Mouse (Mus musculus) forebrain, embryonic 11.5 days (tissue): ENCODE results near the gene Tomm20. TPM values are rescaled to one million over a fixed set of nuclear protein-coding genes. Genes with fewer than 3 reads are reported as not detected.

Experiments used
- ATAC-seq: fragments of 200-750 bp; cut with Nextera tagmentation; replicated peaks from 2 replicates; pipeline ENCODE4 v1.8.0; 2017; ENCODE audit warnings: moderate TSS enrichment; ENCODE audit not compliant: low FRiP score
- DNase-seq: peaks from one replicate; pipeline ENCODE4 v3.0.0-alpha.2; 2017; ENCODE audit warnings: low spot score
- H3K27ac ChIP-seq: fragments of 300-500 bp; sonication (generic); 2 replicates; pipeline ENCODE4 v1.5.1; 2014; ENCODE audit warnings: low read depth, low read length
- H3K27me3 ChIP-seq: fragments of 300-500 bp; sonication (generic); 2 replicates; pipeline ENCODE4 v1.6.1; 2014; ENCODE audit warnings: mild to moderate bottlenecking, low read length, mixed read lengths; ENCODE audit not compliant: control insufficient read depth, insufficient read depth
- H3K36me3 ChIP-seq: fragments of 300-500 bp; sonication (generic); 2 replicates; pipeline ENCODE4 v1.6.1; 2014; ENCODE audit warnings: mild to moderate bottlenecking, low read length, moderate library complexity, mixed read lengths; ENCODE audit not compliant: control insufficient read depth, insufficient read depth
- H3K4me1 ChIP-seq: fragments of 300-500 bp; sonication (generic); replicated peaks from 2 replicates; pipeline ENCODE4 v1.6.1; 2014; ENCODE audit warnings: low read length, mixed read lengths; ENCODE audit not compliant: control insufficient read depth, insufficient read depth
- H3K4me2 ChIP-seq: fragments of 300-500 bp; sonication (generic); 2 replicates; pipeline ENCODE4 v1.6.1; 2014; ENCODE audit warnings: low read depth, mild to moderate bottlenecking, low read length, moderate library complexity, mixed read lengths; ENCODE audit not compliant: severe bottlenecking
- H3K4me3 ChIP-seq: fragments of 300-500 bp; sonication (generic); 2 replicates; pipeline ENCODE4 v1.5.1; 2014; ENCODE audit warnings: low read depth, low read length
- H3K9ac ChIP-seq: fragments of 300-500 bp; sonication (generic); 2 replicates; pipeline ENCODE4 v1.6.1; 2014; ENCODE audit warnings: low read length
- H3K9me3 ChIP-seq: fragments of 300-500 bp; sonication (generic); 2 replicates; pipeline ENCODE4 v1.6.1; 2016; ENCODE audit warnings: low read length, mixed read lengths; ENCODE audit not compliant: control insufficient read depth
- WGBS: fragments of 180-500 bp; shearing (Covaris S2); extraction: QIAGEN DNeasy Blood & Tissue Kit; methylation state at CpG from one replicate; pipeline ENCODE4 v1.1.7; 2014; 5-methylcytosine and 5-hydroxymethylcytosine counted together
- polyA plus RNA-seq: library from polyadenylated mRNA; unstranded; fragments of >200 nt; fragmentation: Nextera tagmentation; extraction: Ambion mirVana; gene quantifications from 2 replicates; pipeline ENCODE4 v1.2.1, GENCODE M21; 2014

Tomm20 gene
- polyA plus RNA-seq, 1 experiment from 2014 or later, result 219 TPM

DNA sequence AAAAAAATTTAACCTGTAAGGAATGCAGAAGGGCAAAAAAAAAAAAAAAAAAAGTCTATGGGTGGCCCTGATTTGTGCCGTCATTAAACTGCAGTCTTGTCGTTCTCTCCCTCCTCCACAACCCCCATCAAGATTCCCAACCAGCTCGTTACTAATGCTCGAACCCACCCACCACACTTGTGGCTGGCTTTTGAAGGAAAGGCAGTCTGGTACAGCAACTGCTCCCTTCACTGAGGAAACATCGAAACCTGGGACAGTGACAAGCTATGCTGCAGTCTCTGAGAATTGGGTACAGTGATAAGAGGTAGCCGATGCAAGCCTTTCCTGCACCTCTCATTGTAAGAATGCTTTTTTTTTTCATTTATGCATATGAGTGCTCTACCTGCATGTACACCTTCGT lies 800 bp upstream of the Tomm20 start:
- Histone ChIP-seq H3K4me1 (peaks cover 6% of the 10 kb centered on the region), H3K9ac (no peak overlapping the region), H3K27ac (no peak overlapping the region), H3K4me3 (no peak overlapping the region), H3K36me3 (peaks cover 2% of the 10 kb centered on the region; the same call in 1 of the 2 replicates), H3K9me3 (no peaks in the 10 kb centered on the region), H3K4me2 (no peak overlapping the region), H3K27me3 (no peaks in the 10 kb centered on the region)
- WGBS, result 78% methylated on average over 7 of the region's 7 CpGs
- ATAC-seq (no peak), DNase-seq (peak; percentile 47)

DNA sequence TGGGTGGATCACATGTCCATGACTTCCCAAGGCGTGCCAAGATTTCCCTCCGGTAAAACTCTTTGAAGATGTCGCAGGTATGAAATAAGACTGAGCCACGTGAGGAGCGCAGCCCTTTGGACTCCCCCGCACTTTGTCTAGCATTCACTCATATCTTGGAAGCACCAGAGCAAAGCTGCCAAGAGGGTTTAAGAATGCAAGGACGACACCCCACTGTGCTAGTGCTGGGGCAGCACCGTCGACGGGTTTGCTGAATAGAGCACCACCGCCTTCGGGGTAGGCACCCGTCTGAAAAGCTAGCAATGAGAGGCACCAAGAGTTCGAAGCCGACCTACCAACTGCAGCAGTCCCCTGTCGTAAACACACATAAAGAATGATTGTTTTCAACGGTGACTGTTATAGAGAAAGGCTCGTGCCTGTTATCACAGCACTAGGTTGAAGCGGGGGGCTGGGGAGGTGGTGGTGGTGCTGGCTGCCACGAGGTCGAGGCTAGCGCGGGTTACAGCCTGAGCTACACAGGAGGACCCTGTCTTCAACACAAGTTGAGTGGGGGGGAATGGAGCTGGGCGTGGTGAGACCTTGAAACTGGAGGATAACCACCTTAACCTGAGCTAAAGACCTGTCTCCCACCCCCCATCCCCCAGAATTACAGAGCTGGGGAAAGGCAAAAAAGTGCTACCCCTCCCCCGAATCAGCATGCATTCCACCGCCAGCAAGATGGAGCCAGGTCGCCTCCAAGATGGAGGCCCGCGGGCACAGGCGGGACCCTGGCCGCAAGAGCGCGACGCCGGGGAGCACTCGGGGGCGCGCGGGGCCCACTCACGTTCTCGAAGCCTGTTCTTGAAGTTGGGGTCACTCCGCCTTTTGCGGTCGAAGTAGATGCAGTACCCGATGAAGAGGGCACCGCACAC lies 608 bp downstream of the Tomm20 start:
- Histone ChIP-seq H3K4me2 (peak overlapping the region; percentile 70), H3K4me3 (peak overlapping the region; percentile 51), H3K27me3 (no peaks in the 10 kb centered on the region), H3K4me1 (peaks cover 6% of the 10 kb centered on the region), H3K9ac (peak overlapping the region; percentile 65), H3K27ac (peak overlapping the region; percentile 52; the same call in 1 of the 2 replicates), H3K36me3 (peaks cover 2% of the 10 kb centered on the region; the same call in 1 of the 2 replicates), H3K9me3 (no peaks in the 10 kb centered on the region)
- DNase-seq (peak; percentile 84), ATAC-seq (peak; percentile 78)
- WGBS, result under 1% methylated on average over 44 of the region's 46 CpGs

DNA sequence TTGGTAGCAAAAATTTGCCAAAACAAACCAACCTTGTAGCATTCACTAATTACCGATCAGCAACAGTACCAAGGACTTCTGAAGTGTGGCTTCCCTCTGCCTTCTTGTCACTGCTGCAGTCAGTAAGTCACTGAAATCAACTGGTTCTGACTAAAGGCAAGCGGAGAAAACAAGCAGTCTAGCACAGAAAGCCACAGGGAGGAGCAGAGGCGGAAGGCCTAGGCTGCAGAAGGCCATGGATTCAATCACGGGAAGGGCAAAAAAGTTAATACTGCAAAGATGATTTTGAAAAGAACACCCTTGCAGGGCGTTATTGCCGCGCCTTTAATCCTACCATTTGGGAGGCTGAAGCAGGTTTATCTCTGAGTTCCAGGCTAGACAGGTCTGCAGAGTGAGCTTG lies 2.1 kb downstream of the Tomm20 start:
- Histone ChIP-seq H3K9ac (no peak overlapping the region), H3K4me3 (no peak overlapping the region), H3K27me3 (no peaks in the 10 kb centered on the region), H3K36me3 (peaks cover 2% of the 10 kb centered on the region; the same call in 1 of the 2 replicates), H3K4me1 (peaks cover 6% of the 10 kb centered on the region), H3K9me3 (no peaks in the 10 kb centered on the region), H3K27ac (no peak overlapping the region), H3K4me2 (peak overlapping the region; percentile 70; the same call in 1 of the 2 replicates)
- WGBS, result 91% methylated on average over 7 of the region's 7 CpGs
- DNase-seq (peak; percentile 46), ATAC-seq (no peak)

DNA sequence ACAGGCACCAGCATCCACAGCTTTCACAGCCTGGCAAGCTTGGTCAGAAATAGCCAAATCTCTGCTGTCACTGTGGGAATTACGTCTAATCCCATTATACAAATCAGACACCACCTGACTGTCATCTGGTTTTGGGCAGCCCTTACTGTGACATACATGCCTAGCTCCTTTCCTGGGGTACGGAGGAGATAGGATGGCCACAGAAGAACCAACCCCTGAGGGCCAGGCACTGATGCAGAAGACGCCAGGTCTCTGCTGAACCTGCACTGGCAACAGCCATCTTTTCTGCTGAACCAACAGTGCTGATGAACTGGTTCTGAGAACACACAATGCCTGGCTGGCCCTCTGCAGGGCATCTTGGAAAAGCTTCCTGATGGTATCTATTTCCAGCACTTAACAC lies 8.3 kb downstream of the Tomm20 start:
- H3K27me3 ChIP-seq, result no peaks in the 10 kb centered on the region
- H3K4me1 ChIP-seq, result no peaks in the 10 kb centered on the region
- peaks cover 14% of the 10 kb centered on the region; the same call in 1 of the 2 replicates for H3K36me3 ChIP-seq
- DNase-seq (no peak), ATAC-seq (no peak)
- no peak overlapping the region for H3K4me3 ChIP-seq
- no peak overlapping the region for H3K4me2 ChIP-seq
- 89% methylated on average over 3 of the region's 3 CpGs for WGBS
- no peak overlapping the region for H3K9ac ChIP-seq
- H3K9me3 ChIP-seq, result no peaks in the 10 kb centered on the region
- no peak overlapping the region for H3K27ac ChIP-seq

DNA sequence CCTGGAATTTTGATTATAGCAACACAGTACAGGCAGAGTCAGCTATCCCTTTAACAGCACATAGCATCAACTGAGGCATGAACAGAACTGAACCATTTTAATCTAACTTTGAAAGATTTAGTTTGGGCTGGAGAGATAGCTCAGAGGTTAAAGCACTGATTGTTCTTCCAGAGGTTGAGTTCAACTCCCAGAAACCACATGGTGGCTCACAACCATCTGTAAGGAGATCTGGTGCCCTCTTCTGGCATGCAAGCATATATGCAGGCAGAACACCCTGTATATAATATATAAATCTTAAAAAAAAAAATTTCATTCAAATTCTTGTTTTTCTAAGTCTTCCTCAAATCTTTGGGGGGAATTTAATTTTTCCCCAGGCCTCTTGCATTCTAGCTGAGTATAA lies 9.7 kb downstream of the Tomm20 start:
- DNase-seq (peak; percentile 8), ATAC-seq (no peak)
- Histone ChIP-seq H3K9ac (no peak overlapping the region), H3K27me3 (no peaks in the 10 kb centered on the region), H3K4me2 (no peak overlapping the region), H3K27ac (no peak overlapping the region), H3K4me3 (no peak overlapping the region), H3K36me3 (peaks cover 14% of the 10 kb centered on the region; the same call in 1 of the 2 replicates), H3K4me1 (no peaks in the 10 kb centered on the region), H3K9me3 (no peaks in the 10 kb centered on the region)

DNA sequence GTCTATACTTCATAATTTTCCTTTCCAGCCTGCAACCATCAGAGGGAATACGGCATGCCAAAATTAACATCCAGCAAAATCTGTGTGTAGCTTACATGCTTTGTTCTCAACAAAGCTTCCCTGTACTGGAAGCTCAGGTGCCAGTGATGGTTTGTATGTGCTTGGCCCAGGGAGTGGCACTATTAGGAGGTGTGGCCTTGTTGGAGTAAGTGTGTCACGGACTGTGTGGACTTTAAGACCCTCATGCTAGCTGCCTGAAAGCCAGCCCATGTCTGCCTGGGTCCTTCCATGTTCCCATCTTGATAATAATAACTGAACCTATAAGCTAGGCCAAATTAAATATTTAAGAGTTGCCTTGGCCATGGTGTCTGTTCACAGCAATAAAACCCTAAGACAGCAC lies 10.3 kb downstream of the Tomm20 start:
- no peak overlapping the region for H3K4me2 ChIP-seq
- H3K4me3 ChIP-seq, result no peak overlapping the region
- ATAC-seq (no peak), DNase-seq (no peak)
- no peak overlapping the region for H3K9ac ChIP-seq
- no peaks in the 10 kb centered on the region for H3K4me1 ChIP-seq
- WGBS, result 90% methylated on average over 2 of the region's 2 CpGs
- H3K27me3 ChIP-seq, result no peaks in the 10 kb centered on the region
- H3K27ac ChIP-seq, result no peak overlapping the region
- H3K9me3 ChIP-seq, result no peaks in the 10 kb centered on the region
- H3K36me3 ChIP-seq, result peaks cover 14% of the 10 kb centered on the region; the same call in 1 of the 2 replicates

DNA sequence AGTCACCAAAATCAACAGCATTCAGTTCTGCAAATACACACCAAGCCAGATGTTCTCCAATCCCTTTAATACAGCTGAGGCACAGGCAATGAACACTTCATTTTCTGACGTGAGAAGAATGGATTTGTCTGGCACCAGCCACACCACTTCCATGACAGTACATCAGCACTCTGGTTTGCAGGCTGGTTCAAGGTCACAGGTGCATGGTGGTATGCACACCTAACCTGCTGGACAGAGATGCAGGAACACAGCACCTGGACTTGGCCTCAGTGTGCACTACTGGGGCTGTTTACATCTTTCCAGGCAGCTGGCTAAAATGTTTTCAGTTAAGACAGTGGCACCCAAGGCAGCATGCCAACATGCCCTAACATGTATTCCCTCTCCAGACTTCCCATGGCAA lies 13.0 kb downstream of the Tomm20 start:
- H3K27me3 ChIP-seq, result no peaks in the 10 kb centered on the region
- H3K27ac ChIP-seq, result no peak overlapping the region
- H3K9me3 ChIP-seq, result no peaks in the 10 kb centered on the region
- ATAC-seq (no peak), DNase-seq (peak; percentile 45)
- no peak overlapping the region for H3K4me3 ChIP-seq
- H3K36me3 ChIP-seq, result peaks cover 14% of the 10 kb centered on the region; the same call in 1 of the 2 replicates
- H3K9ac ChIP-seq, result no peak overlapping the region
- WGBS, result 77% methylated on average over 1 of the region's 1 CpGs
- no peak overlapping the region for H3K4me2 ChIP-seq
- no peaks in the 10 kb centered on the region for H3K4me1 ChIP-seq

DNA sequence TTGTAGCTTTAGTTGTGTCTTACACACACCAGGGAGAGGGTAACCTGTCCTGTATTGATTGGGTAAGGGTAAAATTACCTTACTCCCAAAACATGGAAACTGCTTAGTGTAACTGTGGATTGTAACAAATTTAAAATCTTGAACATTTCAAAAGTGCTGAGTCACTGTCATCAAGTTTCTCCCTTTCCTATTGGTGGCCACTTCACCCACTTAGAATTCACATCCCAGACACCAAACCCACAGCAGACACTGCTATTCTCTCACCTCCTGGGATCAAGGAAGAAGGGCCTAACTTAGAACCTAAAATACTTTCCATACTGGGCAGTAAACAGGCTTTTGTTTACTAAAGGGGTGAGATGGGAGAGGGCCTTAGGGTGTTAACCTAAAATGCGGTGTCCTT lies 13.4 kb downstream of the Tomm20 start:
- Histone ChIP-seq H3K4me2 (no peak overlapping the region), H3K9me3 (no peaks in the 10 kb centered on the region), H3K27ac (no peak overlapping the region), H3K36me3 (peaks cover 12% of the 10 kb centered on the region; the same call in 1 of the 2 replicates), H3K27me3 (no peaks in the 10 kb centered on the region), H3K9ac (no peak overlapping the region), H3K4me1 (no peaks in the 10 kb centered on the region), H3K4me3 (no peak overlapping the region)
- no peak for DNase-seq
- no peak for ATAC-seq
- 93% methylated on average over 1 of the region's 1 CpGs for WGBS
